ENCODE assay signal across 26 mouse cellular contexts in genomic region chr9:103739062-103739461, GRCm38 (mm10). TPM values are rescaled to one million over a fixed set of nuclear protein-coding genes. Genes with fewer than 3 reads are reported as not detected.
DNase-seq lines count a peak whose midpoint lies in the region; ATAC-seq and TF ChIP-seq lines count a peak whose summit lies in the region.
"Had no signal": no experiment of that assay in that cellular context is flagged by ENCODE, and none has a peak within 500 bp of the region (broad histone marks: within the 10 kb centered on the region; RNA-seq: fewer than 3 reads in every experiment).

No protein-coding gene starts in this region.

- intact Hi-C loops in gastrocnemius, postnatal 36 days (cut with DNase I) = no loop called here

- 55% methylated on average over 4 of the region's 4 CpGs for WGBS in forebrain, postnatal 0 days
- WGBS in forebrain, embryonic 10.5 days = 92% methylated on average over 4 of the region's 4 CpGs

- no peak overlapping the region for H3K4me2 ChIP-seq in forebrain, postnatal 0 days (ENCODE audit: low read depth)
- H3K4me2 ChIP-seq: hindbrain, embryonic 12.5 days had no signal

- no peaks in the 10 kb centered on the region for H3K9me3 ChIP-seq in forebrain, postnatal 0 days (ENCODE audit: low read length)
- no peaks in the 10 kb centered on the region for H3K9me3 ChIP-seq in forebrain, embryonic 10.5 days
- peaks cover 59% of the 10 kb centered on the region for H3K9me3 ChIP-seq in G1E (replicated peaks)
- H3K9me3 ChIP-seq: heart, embryonic 10.5 days; heart, embryonic 13.5 days had no signal

- H3K36me3 ChIP-seq in forebrain, postnatal 0 days (ENCODE audit: insufficient read depth) = no peaks in the 10 kb centered on the region
- H3K36me3 ChIP-seq in forebrain, embryonic 10.5 days (replicated peaks) = no peaks in the 10 kb centered on the region
- H3K36me3 ChIP-seq in G1E (replicated peaks) = no peaks in the 10 kb centered on the region
- H3K36me3 ChIP-seq: hindbrain, embryonic 12.5 days had no signal

- no peak overlapping the region for H3K27ac ChIP-seq in forebrain, postnatal 0 days (ENCODE audit: low read depth, low read length)
- no peak overlapping the region for H3K27ac ChIP-seq in forebrain, embryonic 10.5 days
- 0 out of 2 replicates have a peak overlapping the region, but pooled peaks have one; percentile 28 for H3K27ac ChIP-seq in layer of hippocampus, adult 2 months
- H3K27ac ChIP-seq: heart, adult 2 months; heart, embryonic 10.5 days; heart, embryonic 13.5 days; hindbrain, embryonic 12.5 days had no signal

- H3K4me3 ChIP-seq in forebrain, postnatal 0 days (ENCODE audit: low read depth, low read length) = no peak overlapping the region
- no peak overlapping the region for H3K4me3 ChIP-seq in forebrain, embryonic 10.5 days
- H3K4me3 ChIP-seq in layer of hippocampus, adult 2 months = no peak overlapping the region
- H3K4me3 ChIP-seq in G1E (ENCODE audit: low read depth, low read length) = no peak overlapping the region
- H3K4me3 ChIP-seq: heart, adult 2 months; heart, embryonic 10.5 days; heart, embryonic 13.5 days; hindbrain, embryonic 12.5 days had no signal

- H3K4me1 ChIP-seq in forebrain, postnatal 0 days (ENCODE audit: insufficient read depth) = peaks cover 21% of the 10 kb centered on the region; the same call in 1 of the 2 replicates
- H3K4me1 ChIP-seq in forebrain, embryonic 10.5 days = peaks cover 6% of the 10 kb centered on the region; the same call in 1 of the 2 replicates
- no peaks in the 10 kb centered on the region for H3K4me1 ChIP-seq in G1E (ENCODE audit: insufficient read depth, low read depth, low read length)

- ATAC-seq in forebrain, postnatal 0 days = 0 out of 2 replicates have a peak, but pooled peaks have one; percentile 32
- 0 out of 2 replicates have a peak, but pooled peaks have one; percentile 8 for ATAC-seq in G1E (ENCODE audit: extremely low read depth, insufficient number of reproducible peaks, low FRiP score, poor library complexity, severe bottlenecking)
- ATAC-seq: activated CD4-positive, CD25-positive, alpha-beta regulatory T cell, adult 4 months; CD4-positive, CD25-positive, alpha-beta regulatory T cell, adult 4 months; hindbrain, embryonic 16.5 days; inflammation-experienced regulatory T-cells, adult 6 months; intestine, embryonic 16.5 days had no signal

- no peak for TF ChIP-seq CTCF in forebrain, postnatal 0 days (IDR thresholded peaks at IDR 0.05; ENCODE audit: low read depth)
- no peak for TF ChIP-seq CTCF in layer of hippocampus, adult 2 months (conservative IDR thresholded peaks at IDR 0.05)
- TF ChIP-seq CTCF in G1E (IDR thresholded peaks at IDR 0.05; ENCODE audit: low read depth, low read length) = no peak

- H3K9ac ChIP-seq in forebrain, postnatal 0 days = no peak overlapping the region
- H3K9ac ChIP-seq: heart, embryonic 13.5 days; hindbrain, embryonic 12.5 days had no signal

- no peaks in the 10 kb centered on the region for H3K27me3 ChIP-seq in forebrain, postnatal 0 days (ENCODE audit: insufficient read depth, low read length)
- H3K27me3 ChIP-seq in forebrain, embryonic 10.5 days (ENCODE audit: poor library complexity, severe bottlenecking) = no peaks in the 10 kb centered on the region
- H3K27me3 ChIP-seq in G1E (ENCODE audit: insufficient read depth, low read length) = no peaks in the 10 kb centered on the region
- H3K27me3 ChIP-seq: heart, embryonic 13.5 days; hindbrain, embryonic 12.5 days had no signal

- DNase-seq in forebrain, postnatal 0 days = peak; percentile 56
- no peak for DNase-seq in forebrain, embryonic 10.5 days (ENCODE audit: extremely low spot score, low spot score)
- DNase-seq in layer of hippocampus, adult 2 months (ENCODE audit: low spot score in 2 of 2) = peak in 1 of 2 experiments; percentile 20
- DNase-seq in layer of hippocampus, postnatal 25 days (ENCODE audit: extremely low spot score in 1 of 2, low spot score in 1 of 2) = no peak
- DNase-seq in G1E (ENCODE audit: low spot score) = no peak
- DNase-seq in brain, adult 2 months (ENCODE audit: low read depth, low spot score) = peak; percentile 58
- DNase-seq in gastrocnemius, postnatal 36 days = no peak
- DNase-seq in adrenal gland, postnatal 10 days = no peak
- DNase-seq: adrenal gland, adult 8-10 months; cerebellum, adult 18-20 months; cerebellum, adult 9-10 months; cerebellum, postnatal 14 days; gastrocnemius, postnatal 25 days; heart, adult 2 months; heart, postnatal 14 days; kidney, adult 18-20 months had no signal

RNA-seq across cellular contexts. Expression of gene Tmem108, which starts 22.6 kb away (rescaled TPM):
- total RNA-seq in forebrain, postnatal 0 days (2014; rRNA removed) = 31.5 and 33.2 TPM in 2 replicates
- polyA plus RNA-seq in forebrain, postnatal 0 days (2015; fragmentation: Nextera tagmentation; extraction: Ambion mirVana) = 42.7 and 52.7 TPM in 2 replicates
- 14.1 and 16.7 TPM in 2 replicates for polyA plus RNA-seq in forebrain, embryonic 10.5 days (2016; fragmentation: Nextera tagmentation; extraction: Ambion mirVana)
- total RNA-seq in layer of hippocampus, adult 2 months (2021) = 10 to 100 TPM; 40.7 to 46.1 TPM
- total RNA-seq in layer of hippocampus, postnatal 25 days (2021) = 10 to 100 TPM; 34.7 to 44.2 TPM
- total RNA-seq in G1E (2014; fragmentation: Nextera tagmentation) (not detected in 2 replicates), G1E (2017) (0.23 and 0.27 TPM in 2 replicates)
- not detected in 2 replicates for polyA plus RNA-seq in G1E (2012)
- not detected for total RNA-seq in gastrocnemius, postnatal 36 days (2021)
- 1 to 10 TPM; 4.1 to 5.9 TPM for total RNA-seq in adrenal gland, postnatal 10 days (2021)
- total RNA-seq: gastrocnemius, adult 8-10 months; gastrocnemius, postnatal 25 days; hematopoietic stem cell, adult 5-6 weeks had no signal

Comparison
In these comparisons a context has a peak if more than half of its experiments do, and no peak if none do; other contexts are left out.
1. DNase-seq: peak in forebrain, postnatal 0 days (single experiment) and brain, adult 2 months (single experiment); none in forebrain, embryonic 10.5 days (single experiment), layer of hippocampus, postnatal 25 days (0 of 2), G1E (single experiment), gastrocnemius, postnatal 36 days (0 of 2) and adrenal gland, postnatal 10 days (single experiment).